Mouse (Mus musculus) cortical plate, adult 2 months (tissue): ENCODE data around the gene Hip1.
"Not testable (repeated sequence)": the region's sequence is repeated elsewhere in the genome, so short reads cannot be mapped to it uniquely, and the experiment has no call there.

Source experiments
- CTCF ChIP-seq: fragments of 200-500 bp; IDR thresholded peaks from 2 replicates; pipeline ENCODE4 v1.5.1; 2011; ENCODE audit warnings: mild to moderate bottlenecking, control low read depth, low read length; ENCODE audit not compliant: insufficient read depth; ENCODE audit errors: extremely low read depth
- POLR2A ChIP-seq: fragments of 200-500 bp; IDR thresholded peaks from 2 replicates; pipeline ENCODE4 v1.6.1; 2011; ENCODE audit warnings: mild to moderate bottlenecking, low read length, control low read depth; ENCODE audit not compliant: insufficient read depth; ENCODE audit errors: extremely low read depth

DNA sequence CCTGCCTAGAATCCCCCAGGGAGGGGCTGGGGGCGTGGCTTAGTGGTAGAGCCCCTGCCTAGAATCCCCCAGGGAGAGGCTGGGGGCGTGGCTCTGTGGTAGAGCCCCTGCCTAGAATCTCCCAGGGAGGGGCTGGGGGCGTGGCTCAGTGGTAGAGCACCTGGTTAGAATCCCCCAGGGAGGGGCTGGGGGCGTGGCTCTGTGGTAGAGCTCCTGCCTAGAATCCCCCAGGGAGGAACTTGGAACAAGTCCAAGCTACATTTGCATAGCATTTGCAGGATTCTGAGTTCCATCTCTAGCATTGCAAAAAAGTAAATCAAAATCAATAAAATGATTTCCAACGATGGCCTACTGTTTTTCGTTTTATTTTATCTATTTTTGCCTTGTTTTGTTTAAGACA lies 61.1 kb downstream of the Hip1 start:
- TF ChIP-seq CTCF, POLR2A: not testable (repeated sequence)
